Mouse (Mus musculus) heart, adult 8-10 months (tissue): ENCODE data around the gene Gsto2. TPM values are rescaled to one million over a fixed set of nuclear protein-coding genes. Genes with fewer than 3 reads are reported as not detected.
A peak's percentile ranks its signal among the peaks of the same experiment; 100 is the strongest.
"Not testable (repeated sequence)": the region's sequence is repeated elsewhere in the genome, so short reads cannot be mapped to it uniquely, and the experiment has no call there.

Experiments
- DNase-seq: peaks from one replicate; pipeline ENCODE4 v3.0.0; 2022; ENCODE audit warnings: low spot score
- total RNA-seq, 4 experiments: library from RNA; stranded (reverse); gene quantifications; 2 replicates each; pipeline ENCODE4 v1.2.4; 2022

The Gsto2 gene
- total RNA-seq = 1 to 10 TPM; 2.3 to 3.5 (median 2.5) TPM

- peak; percentile 90 for DNase-seq
Measured at GRCm38 (mm10) chr19:47865353-47865947, at the start of gene Gsto2. Gene Gsto2, plus strand, starts transcription at chr19:47865534.

GRCm38 (mm10) chr19:47817692-47818091 is 47.6 kb upstream of the Gsto2 start:
- no peak for DNase-seq

- peak; percentile 62 for DNase-seq
Measured at GRCm38 (mm10) chr19:47820832-47821493, 44.4 kb upstream of the Gsto2 start.

- DNase-seq = no peak
Measured at GRCm38 (mm10) chr19:47821494-47821872, 43.9 kb upstream of the Gsto2 start.

- DNase-seq = no peak
Measured at GRCm38 (mm10) chr19:47822143-47822796, 43.1 kb upstream of the Gsto2 start.

GRCm38 (mm10) chr19:47824026-47824425 is 41.3 kb upstream of the Gsto2 start:
- no peak for DNase-seq

GRCm38 (mm10) chr19:47829913-47830450 is 35.4 kb upstream of the Gsto2 start:
- DNase-seq = no peak

GRCm38 (mm10) chr19:47831111-47831510 is 34.2 kb upstream of the Gsto2 start:
- no peak for DNase-seq

GRCm38 (mm10) chr19:47832316-47832715 is 33.0 kb upstream of the Gsto2 start:
- no peak for DNase-seq

GRCm38 (mm10) chr19:47834614-47835013 is 30.7 kb upstream of the Gsto2 start:
- no peak for DNase-seq

GRCm38 (mm10) chr19:47835776-47836175 is 29.6 kb upstream of the Gsto2 start:
- DNase-seq = no peak

GRCm38 (mm10) chr19:47836701-47837526 is 28.4 kb upstream of the Gsto2 start:
- DNase-seq = no peak

- DNase-seq = no peak
Measured at GRCm38 (mm10) chr19:47837527-47837901, 27.8 kb upstream of the Gsto2 start.

GRCm38 (mm10) chr19:47841234-47841633 is 24.1 kb upstream of the Gsto2 start:
- not testable (repeated sequence) for DNase-seq

- DNase-seq = no peak
Measured at GRCm38 (mm10) chr19:47849735-47850134, 15.6 kb upstream of the Gsto2 start.

GRCm38 (mm10) chr19:47852131-47852530 is 13.2 kb upstream of the Gsto2 start:
- DNase-seq = not testable (repeated sequence)

GRCm38 (mm10) chr19:47853053-47853452 is 12.3 kb upstream of the Gsto2 start:
- no peak for DNase-seq

GRCm38 (mm10) chr19:47853951-47854795 is 11.2 kb upstream of the Gsto2 start:
- DNase-seq = peak; percentile 55

- peak; percentile 91 for DNase-seq
Measured at GRCm38 (mm10) chr19:47854796-47855783, 10.2 kb upstream of the Gsto2 start, which contains the start of gene Gsto1. Gene Gsto1, plus strand, starts transcription at chr19:47854970.
